Mouse (Mus musculus): ENCODE data around the gene Phpt1.

DNA sequence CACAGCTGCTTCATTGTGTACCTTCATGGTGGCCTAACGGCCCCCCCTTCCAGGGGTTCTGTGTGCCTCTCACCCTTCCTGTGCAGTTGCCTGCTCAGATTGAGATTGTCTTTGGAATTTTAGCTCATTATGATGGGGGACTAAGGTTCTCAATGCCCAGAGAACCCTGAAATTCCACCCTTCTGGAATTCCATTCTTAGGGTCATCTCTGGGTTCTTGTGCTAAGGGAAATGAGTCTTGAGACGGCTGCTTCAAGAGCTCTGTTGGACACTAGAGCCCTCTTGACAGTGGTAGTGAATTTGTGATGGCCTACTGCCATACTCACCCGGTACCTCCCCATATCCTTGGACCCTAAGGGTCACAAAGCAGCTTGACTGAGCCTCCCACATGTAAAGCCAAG, 42.6 kb upstream of the Phpt1 start, which contains the start of gene Ccdc183:
- no peak for TF ChIP-seq EP300 (IDR thresholded peaks at IDR 0.05; ENCODE audit: low read depth)
- no peak for TF ChIP-seq CTCF (IDR thresholded peaks at IDR 0.05; ENCODE audit: low read depth)
